Mouse (Mus musculus) cerebellum, adult (tissue): ENCODE data around the gene Olfr1141.

Experiments
- ATAC-seq: cut with Nextera tagmentation; 2 replicates; pipeline ENCODE4 v1.9.2; 2017; ENCODE audit warnings: mild to moderate bottlenecking, moderate library complexity, mixed read lengths; ENCODE audit not compliant: insufficient number of reproducible peaks, low FRiP score, low TSS enrichment

The Olfr1141 gene

DNA sequence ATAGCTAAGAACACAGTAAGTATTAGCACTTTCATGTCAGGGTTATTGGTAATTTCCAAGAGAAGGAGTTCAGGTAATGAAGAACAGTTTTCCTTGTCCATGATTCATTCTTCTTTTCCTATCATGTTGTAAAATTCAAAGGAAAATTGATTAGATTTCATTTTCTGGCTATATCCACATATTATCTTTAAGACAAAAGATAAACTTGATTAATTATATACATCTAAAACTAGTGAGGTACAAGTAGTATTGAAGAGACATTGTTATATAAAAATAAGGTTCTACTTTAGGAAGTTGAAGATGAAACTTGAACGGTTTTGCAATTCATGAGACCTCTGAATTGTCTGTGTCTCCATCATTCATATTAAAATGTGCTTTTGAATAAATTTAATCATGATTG lies at the start of gene Olfr1141:
Olfr1141 (minus strand) TSS at position 101 of the 400 bp plus-strand sequence.
- ATAC-seq, result no peak

GRCm38 (mm10) chr2:87800292-87800691 lies 46.5 kb upstream of the Olfr1141 start, which contains the start of gene Olfr1143:
TSS of gene Olfr1143 (plus strand) at chr2:87800592.
- ATAC-seq, result no peak

GRCm38 (mm10) chr2:87779183-87779582 lies 25.4 kb upstream of the Olfr1141 start, which contains the start of gene Olfr152:
TSS of gene Olfr152 (plus strand) at chr2:87779483.
- no peak for ATAC-seq

GRCm38 (mm10) chr2:87776143-87776542 lies 22.4 kb upstream of the Olfr1141 start:
- ATAC-seq, result no peak

DNA sequence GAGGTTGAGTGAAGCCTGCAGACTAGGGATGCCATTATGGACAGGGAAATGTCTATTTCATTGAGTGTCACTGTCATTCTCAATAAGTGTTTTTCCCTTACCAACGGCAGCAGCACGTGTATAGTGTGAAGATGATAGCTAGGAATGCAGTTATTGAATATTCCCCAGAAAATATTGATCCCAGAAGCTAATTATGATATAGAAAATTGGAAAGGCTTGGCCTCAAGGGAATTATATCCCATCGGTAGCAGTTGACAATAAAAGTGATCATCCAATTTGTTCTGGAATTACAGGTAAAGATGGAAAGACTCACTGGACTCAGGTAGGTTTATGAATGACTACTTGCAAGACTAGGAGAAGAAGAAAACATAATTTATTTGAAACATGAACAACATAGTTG lies 10.3 kb downstream of the Olfr1141 start, which contains the start of gene Olfr1140:
Olfr1140 (plus strand) TSS at position 301 of the 400 bp plus-strand sequence.
- ATAC-seq, result no peak

DNA sequence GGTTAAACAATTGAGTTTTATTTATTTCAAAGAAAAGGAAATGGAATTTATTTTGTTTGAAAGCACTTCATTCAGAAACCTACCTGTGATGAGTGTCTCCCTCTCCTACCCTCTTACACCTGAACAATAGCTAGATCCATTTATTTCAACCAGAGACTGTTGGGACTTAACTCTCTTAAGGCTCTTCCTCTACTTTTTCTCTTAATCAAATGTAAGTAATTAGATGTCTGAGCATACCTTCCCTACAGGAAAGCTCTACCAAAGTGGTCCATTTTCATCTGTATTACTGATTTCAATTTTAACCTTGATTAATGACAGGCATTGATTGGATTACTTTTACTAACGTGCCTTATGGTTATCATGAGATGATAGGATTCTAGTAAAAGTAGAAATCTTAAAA lies 13.9 kb downstream of the Olfr1141 start, which contains the start of gene Olfr1138:
Olfr1138 (minus strand) TSS at position 101 of the 400 bp plus-strand sequence.
- ATAC-seq, result no peak

GRCm38 (mm10) chr2:87713079-87713478 lies 40.7 kb downstream of the Olfr1141 start, which contains the start of gene Olfr1137:
TSS of gene Olfr1137 (minus strand) at chr2:87713179.
- no peak for ATAC-seq
